Comparison of ENCODE assay signal across 11 mouse cellular contexts in genomic region chr3:137992366-137992765, GRCm38 (mm10). TPM values are rescaled to one million over a fixed set of nuclear protein-coding genes. Genes with fewer than 3 reads are reported as not detected.
A peak's percentile ranks its signal among the peaks of the same experiment; 100 is the strongest.
DNase-seq lines count a peak whose midpoint lies in the region; ATAC-seq and TF ChIP-seq lines count a peak whose summit lies in the region.
"Had no signal": no experiment of that assay in that cellular context is flagged by ENCODE, and none has a peak within 500 bp of the region (broad histone marks: within the 10 kb centered on the region; RNA-seq: fewer than 3 reads in every experiment).

No protein-coding gene starts in this region.

- no peaks in the 10 kb centered on the region for H3K9me3 ChIP-seq in neural tube, embryonic 11.5 days (ENCODE audit: control insufficient read depth, low read length)
- H3K9me3 ChIP-seq in ES-E14 (ENCODE audit: control insufficient read depth, insufficient read depth, low read depth, low read length) = no peaks in the 10 kb centered on the region

- 88% methylated on average over 5 of the region's 5 CpGs for WGBS in neural tube, embryonic 11.5 days

- H3K9ac ChIP-seq in neural tube, embryonic 11.5 days (ENCODE audit: low read length) = no peak overlapping the region
- H3K9ac ChIP-seq in ES-E14 (ENCODE audit: insufficient read depth, low read depth, low read length, poor library complexity, severe bottlenecking) = no peak overlapping the region

- no peak for DNase-seq in neural tube, embryonic 11.5 days (ENCODE audit: low spot score)
- no peak for DNase-seq in neural tube, embryonic 10.5 days (ENCODE audit: extremely low spot score, low spot score)
- DNase-seq in ES-E14 (ENCODE audit: low read depth, low spot score) = peak; percentile 70
- peak; percentile 51 for DNase-seq in thymus, postnatal 25 days
- DNase-seq in layer of hippocampus, adult 8-10 months (ENCODE audit: low spot score in 2 of 2) = no peak
- DNase-seq in adrenal gland, postnatal 4 days (ENCODE audit: low spot score in 2 of 2) = no peak
- DNase-seq: adrenal gland, adult 8-10 months; heart, postnatal 14 days; left cerebral cortex, postnatal 4 days; right cerebral cortex, adult 18-20 months had no signal

- no peak overlapping the region for H3K4me3 ChIP-seq in neural tube, embryonic 11.5 days (ENCODE audit: low read depth, low read length)
- no peak overlapping the region for H3K4me3 ChIP-seq in ES-E14 (ENCODE audit: insufficient read depth in 1 of 2, low read depth in 1 of 2, low read length in 2 of 2, poor library complexity in 1 of 2, severe bottlenecking in 1 of 2)

- in situ Hi-C loops in ES-E14 (cut with MboI; ENCODE audit: low sequenced_read_pairs in 2 of 2, unreplicated experiment in 2 of 2) = no loop called here

- peak; percentile 13; the same call in 1 of the 2 replicates for ATAC-seq in neural tube, embryonic 11.5 days (ENCODE audit: insufficient read depth, low FRiP score, low TSS enrichment)
- ATAC-seq in granulocyte monocyte progenitor cell, adult 5-6 weeks (replicated peaks; ENCODE audit: poor library complexity, severe bottlenecking) = peak; percentile 74

- no peaks in the 10 kb centered on the region for H3K4me1 ChIP-seq in neural tube, embryonic 11.5 days (ENCODE audit: control insufficient read depth, insufficient read depth, low read length)
- 0 out of 4 replicates have a peak, but pooled peaks cover 0 to 2% of the 10 kb centered on the region in 2 experiments for H3K4me1 ChIP-seq in ES-E14 (ENCODE audit: control insufficient read depth in 2 of 2, insufficient read depth in 2 of 2, low read length in 2 of 2, poor library complexity in 1 of 2)

- no peaks in the 10 kb centered on the region for H3K36me3 ChIP-seq in neural tube, embryonic 11.5 days (ENCODE audit: control insufficient read depth, insufficient read depth, low read length)
- H3K36me3 ChIP-seq in ES-E14 (ENCODE audit: control insufficient read depth, insufficient read depth, low read length, poor library complexity, severe bottlenecking) = no peaks in the 10 kb centered on the region

- no peak overlapping the region for H3K27ac ChIP-seq in neural tube, embryonic 11.5 days (ENCODE audit: low read depth, low read length)
- H3K27ac ChIP-seq in ES-E14 (ENCODE audit: insufficient read depth, low read depth, low read length, poor library complexity, severe bottlenecking) = no peak overlapping the region

- no peak overlapping the region for H3K4me2 ChIP-seq in neural tube, embryonic 11.5 days (ENCODE audit: low read depth)

- no peaks in the 10 kb centered on the region for H3K27me3 ChIP-seq in neural tube, embryonic 11.5 days (ENCODE audit: control insufficient read depth, insufficient read depth, low read length)

TF ChIP-seq in ES-E14, 5 proteins besides CTCF, POLR2A, EP300 and RAD21:
- TF ChIP-seq ZNF384 (IDR thresholded peaks at IDR 0.05; ENCODE audit: low read depth, low read length) (no peak), MAFK (IDR thresholded peaks at IDR 0.05; ENCODE audit: insufficient read depth, low read depth, low read length) (no peak), ZC3H11A (IDR thresholded peaks at IDR 0.05; ENCODE audit: borderline replicate concordance, low read depth, low read length) (no peak), CHD2 (IDR thresholded peaks at IDR 0.05; ENCODE audit: low read depth, low read length) (no peak), HCFC1 (IDR thresholded peaks at IDR 0.05; ENCODE audit: borderline replicate concordance, insufficient read depth, low read length) (no peak)

RNA-seq across cellular contexts. Expression of gene Dapp1, which starts 11.0 kb away (rescaled TPM):
- 1.6 and 2.6 TPM in 2 replicates for polyA plus RNA-seq in neural tube, embryonic 11.5 days (2014; fragmentation: Nextera tagmentation; extraction: Ambion mirVana)
- 6.8 and 11.5 TPM in 2 replicates for total RNA-seq in ES-E14 (2012; rRNA removed)
- 116 and 120 TPM in 2 replicates for total RNA-seq in granulocyte monocyte progenitor cell, adult 5-6 weeks (2014; fragmentation: Nextera tagmentation)
- 125 and 126 TPM in 2 replicates for total RNA-seq in granulocyte monocyte progenitor cell, adult 5-6 weeks (2017)
- 1 to 10 TPM; 5.3 to 8.4 (median 7.6) TPM for total RNA-seq in layer of hippocampus, adult 8-10 months (2022)
- total RNA-seq in adrenal gland, postnatal 4 days (2021) = 10 to 100 TPM; 11.6 to 13.8 TPM

Comparison
In these comparisons a context has a peak if more than half of its experiments do, and no peak if none do; other contexts are left out.
1. DNase-seq: peak in ES-E14 (single experiment) and thymus, postnatal 25 days (single experiment); none in neural tube, embryonic 11.5 days (single experiment), neural tube, embryonic 10.5 days (single experiment), layer of hippocampus, adult 8-10 months (0 of 2) and adrenal gland, postnatal 4 days (0 of 2).